Mouse (Mus musculus) heart, adult 2 months (tissue): Measurements from ENCODE around the gene Sntb2.

Source experiments
- EP300 ChIP-seq: fragments of 200-500 bp; IDR thresholded peaks from 2 replicates; pipeline ENCODE4 v1.6.1; 2011; ENCODE audit warnings: low read depth, low read length, control low read depth; ENCODE audit not compliant: insufficient read depth
- POLR2A ChIP-seq: fragments of 200-500 bp; IDR thresholded peaks from 2 replicates; pipeline ENCODE4 v1.6.1; 2011; ENCODE audit warnings: mild to moderate bottlenecking, low read depth, low read length, control low read depth; ENCODE audit not compliant: insufficient read depth

- TF ChIP-seq EP300 (no peak), POLR2A (no peak)
These were observed 15.2 kb upstream of the Sntb2 start for GRCm38 (mm10) chr8:106920395-106920741.
